Mouse (Mus musculus): Measurements from ENCODE around the gene Noxa1. TPM values are rescaled to one million over a fixed set of nuclear protein-coding genes. Genes with fewer than 3 reads are reported as not detected.

The Noxa1 gene
- total and polyA plus RNA-seq, 3 experiments, result 5.0 to 6.4 (median 6.3) TPM

DNA sequence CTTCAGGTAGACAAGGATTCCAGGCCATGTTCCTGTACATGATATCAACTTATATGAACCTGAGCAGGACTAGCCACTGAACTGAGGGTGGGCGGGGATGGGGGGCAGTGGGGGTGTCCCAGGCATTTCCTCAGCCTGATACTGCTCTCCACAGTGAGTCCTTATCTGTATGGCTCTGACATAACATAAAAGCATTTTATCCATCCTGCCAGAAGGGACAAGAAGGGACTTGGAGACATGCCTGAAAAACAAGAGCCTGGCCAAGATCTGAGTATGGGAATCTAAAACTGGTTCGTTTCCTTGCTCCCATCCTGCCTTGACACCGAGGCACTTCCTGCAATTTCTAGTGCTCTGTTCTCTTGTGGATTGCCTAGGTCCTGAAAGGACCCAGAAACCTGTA lies 11.1 kb upstream of the Noxa1 start:
- Histone ChIP-seq H3K4me2 (ENCODE audit: insufficient read depth, low read depth, poor library complexity, severe bottlenecking) (no peak overlapping the region), H3K4me3 (replicated peaks in 1 of 3; ENCODE audit: low read depth in 2 of 3, low read length in 2 of 3, poor library complexity in 1 of 3) (no peak overlapping the region), H3K9ac (ENCODE audit: insufficient read depth, low read depth) (no peak overlapping the region), H3K9me3 (replicated peaks; ENCODE audit: low read length) (no peaks in the 10 kb centered on the region), H3K4me1 (ENCODE audit: control insufficient read depth in 1 of 2, insufficient read depth in 2 of 2) (peaks cover 4 to 7% of the 10 kb centered on the region in 2 experiments; a peak in 3 of 4 replicates), H3K27me3 (replicated peaks) (no peaks in the 10 kb centered on the region), H3K36me3 (replicated peaks in 1 of 2; ENCODE audit: control insufficient read depth in 1 of 2, insufficient read depth in 1 of 2, low read length in 1 of 2) (peaks cover 0 to 1% of the 10 kb centered on the region in 2 experiments), H3K79me2 (replicated peaks; ENCODE audit: control insufficient read depth, extremely low read depth, insufficient read depth, poor library complexity, severe bottlenecking) (no peaks in the 10 kb centered on the region), H3K27ac (ENCODE audit: insufficient read depth, low read depth) (no peak overlapping the region)
- no peak for TF ChIP-seq JUND (conservative IDR thresholded peaks at IDR 0.05; ENCODE audit: low read depth, low read length)
- no peak for TF ChIP-seq MEF2A (IDR thresholded peaks at IDR 0.05; ENCODE audit: borderline replicate concordance, low read depth, low read length)
- TF ChIP-seq MAX (IDR thresholded peaks at IDR 0.05; ENCODE audit: low read length), result no peak
- TF ChIP-seq NRF1 (IDR thresholded peaks at IDR 0.05; ENCODE audit: low read depth, low read length), result no peak
- TF ChIP-seq ELF1 (IDR thresholded peaks at IDR 0.05; ENCODE audit: low read depth, low read length), result no peak
- TF ChIP-seq BHLHE40 (IDR thresholded peaks at IDR 0.05; ENCODE audit: low read depth, low read length), result no peak
- TF ChIP-seq PAX5 (IDR thresholded peaks at IDR 0.05; ENCODE audit: low read length), result no peak
- TF ChIP-seq ZKSCAN1 (IDR thresholded peaks at IDR 0.05; ENCODE audit: borderline replicate concordance, low read depth, low read length), result no peak
- TF ChIP-seq POLR2A (IDR thresholded peaks at IDR 0.05; ENCODE audit: low read depth, low read length), result no peak
- no peak for TF ChIP-seq EP300 (IDR thresholded peaks at IDR 0.05; ENCODE audit: low read length)
- in situ Hi-C loops (cut with MboI; ENCODE audit: low pct_ligation_motif_present, low pct_unique_long_range_greater_than_20kb, low sequenced_read_pairs) (no loop called here), dilution Hi-C loops (cut with MboI; ENCODE audit: extremely low pct_ligation_motif_present, extremely low pct_unique_long_range_greater_than_20kb, low sequenced_read_pairs) (no loop called here)
- DNase-seq (ENCODE audit: extremely low read depth), result no peak

DNA sequence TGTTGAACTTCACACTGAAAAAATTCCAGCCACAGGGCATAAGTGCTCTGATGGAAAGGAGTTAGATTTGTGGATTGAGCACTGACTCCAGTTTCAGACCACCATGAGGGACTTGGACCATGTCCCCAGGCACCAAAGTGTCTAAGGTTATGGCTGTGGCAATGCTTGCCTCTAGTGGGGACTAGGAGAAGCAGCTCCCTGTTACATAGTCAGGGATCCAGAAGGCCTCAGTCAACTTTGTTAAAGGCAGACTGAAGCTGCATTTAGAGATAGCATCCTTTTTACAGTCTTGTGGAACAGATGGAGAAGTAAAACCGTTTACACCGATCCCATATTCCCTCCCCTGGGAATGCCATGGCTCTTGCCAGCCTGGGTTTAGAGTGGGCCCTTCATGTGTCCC lies 9.2 kb upstream of the Noxa1 start:
- TF ChIP-seq MEF2A (IDR thresholded peaks at IDR 0.05; ENCODE audit: borderline replicate concordance, low read depth, low read length), result no peak
- TF ChIP-seq ZKSCAN1 (IDR thresholded peaks at IDR 0.05; ENCODE audit: borderline replicate concordance, low read depth, low read length), result no peak
- TF ChIP-seq RAD21 (IDR thresholded peaks at IDR 0.05; ENCODE audit: low read depth, low read length), result no peak; the same call in 1 of the 2 replicates
- TF ChIP-seq POLR2A (IDR thresholded peaks at IDR 0.05; ENCODE audit: low read depth, low read length), result no peak
- no peak for TF ChIP-seq EP300 (IDR thresholded peaks at IDR 0.05; ENCODE audit: low read length)
- no peak for TF ChIP-seq POLR2AphosphoS2 (IDR thresholded peaks at IDR 0.05; ENCODE audit: low read depth, low read length)
- no peak for TF ChIP-seq NRF1 (IDR thresholded peaks at IDR 0.05; ENCODE audit: low read depth, low read length)
- TF ChIP-seq ELF1 (IDR thresholded peaks at IDR 0.05; ENCODE audit: low read depth, low read length), result no peak
- no peak for TF ChIP-seq JUND (conservative IDR thresholded peaks at IDR 0.05; ENCODE audit: low read depth, low read length)
- no peak for TF ChIP-seq E2F4 (IDR thresholded peaks at IDR 0.05; ENCODE audit: insufficient replicate concordance, low read depth, low read length)
- no peak for TF ChIP-seq TCF12 (IDR thresholded peaks at IDR 0.05; ENCODE audit: low read depth, low read length)
- TF ChIP-seq USF1 (IDR thresholded peaks at IDR 0.05; ENCODE audit: low read depth, low read length), result no peak
- TF ChIP-seq NELFE (IDR thresholded peaks at IDR 0.05; ENCODE audit: low read depth, low read length), result no peak
- TF ChIP-seq ZC3H11A (IDR thresholded peaks at IDR 0.05; ENCODE audit: low read depth, low read length), result no peak
- TF ChIP-seq CHD1 (IDR thresholded peaks at IDR 0.05; ENCODE audit: low read depth, low read length), result no peak
- no peak for TF ChIP-seq RCOR1 (conservative IDR thresholded peaks at IDR 0.05; ENCODE audit: low read depth, low read length)
- TF ChIP-seq KAT2A (IDR thresholded peaks at IDR 0.05; ENCODE audit: insufficient replicate concordance, low read length), result no peak
- TF ChIP-seq MYC (IDR thresholded peaks at IDR 0.05; ENCODE audit: low read depth, low read length), result no peak
- no peak for TF ChIP-seq MAZ (IDR thresholded peaks at IDR 0.05; ENCODE audit: low read depth, low read length)
- no peak overlapping the region for H3K27ac ChIP-seq (ENCODE audit: insufficient read depth, low read depth)
- H3K4me2 ChIP-seq (ENCODE audit: insufficient read depth, low read depth, poor library complexity, severe bottlenecking), result no peak overlapping the region
- no peaks in the 10 kb centered on the region for H3K27me3 ChIP-seq (replicated peaks)
- H3K36me3 ChIP-seq (replicated peaks in 1 of 2; ENCODE audit: control insufficient read depth in 1 of 2, insufficient read depth in 1 of 2, low read length in 1 of 2), result peaks cover 0 to 2% of the 10 kb centered on the region in 2 experiments
- no peak for DNase-seq (ENCODE audit: extremely low read depth)
- H3K9ac ChIP-seq (ENCODE audit: insufficient read depth, low read depth), result no peak overlapping the region
- dilution Hi-C loops (cut with MboI; ENCODE audit: extremely low pct_ligation_motif_present, extremely low pct_unique_long_range_greater_than_20kb, low sequenced_read_pairs) (no loop called here), in situ Hi-C loops (cut with MboI; ENCODE audit: low pct_ligation_motif_present, low pct_unique_long_range_greater_than_20kb, low sequenced_read_pairs) (no loop called here)
- no peaks in the 10 kb centered on the region for H3K9me3 ChIP-seq (replicated peaks; ENCODE audit: low read length)
- peaks cover 1 to 7% of the 10 kb centered on the region in 2 experiments; a peak in 2 of 4 replicates for H3K4me1 ChIP-seq (ENCODE audit: control insufficient read depth in 1 of 2, insufficient read depth in 2 of 2)
- no peaks in the 10 kb centered on the region for H3K79me2 ChIP-seq (replicated peaks; ENCODE audit: control insufficient read depth, extremely low read depth, insufficient read depth, poor library complexity, severe bottlenecking)
- H3K4me3 ChIP-seq (replicated peaks in 1 of 3; ENCODE audit: low read depth in 2 of 3, low read length in 2 of 3, poor library complexity in 1 of 3), result no peak overlapping the region

All from CH12.LX (cell line).